Mouse (Mus musculus): Measurements from ENCODE around the gene Cd86. TPM values are rescaled to one million over a fixed set of nuclear protein-coding genes. Genes with fewer than 3 reads are reported as not detected.

Gene Cd86
- total RNA-seq, 2 experiments from 2014 or later: 1.6 to 1.7 TPM

DNA sequence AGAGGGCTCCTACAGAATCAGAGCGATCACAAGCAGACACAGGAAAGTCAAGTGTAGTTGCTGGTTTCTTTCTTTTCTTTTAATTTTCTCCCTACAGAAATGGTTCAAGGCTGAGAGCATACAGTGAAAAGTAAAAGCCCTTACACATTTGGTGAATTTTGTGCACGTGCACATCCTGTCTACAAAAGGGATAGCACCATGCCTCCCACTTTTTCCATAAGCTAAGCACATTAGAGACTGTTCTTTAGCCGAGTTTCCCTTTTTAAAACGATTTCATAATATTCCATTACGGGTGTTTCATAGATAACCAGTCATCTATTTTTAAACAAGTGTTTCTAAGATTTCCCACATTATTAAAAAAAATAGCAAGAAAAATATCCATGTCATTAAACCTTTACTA lies 2.4 kb downstream of the Cd86 start:
- intact Hi-C loops (cut with DNase I): no loop called here
- no peak for DNase-seq

DNA sequence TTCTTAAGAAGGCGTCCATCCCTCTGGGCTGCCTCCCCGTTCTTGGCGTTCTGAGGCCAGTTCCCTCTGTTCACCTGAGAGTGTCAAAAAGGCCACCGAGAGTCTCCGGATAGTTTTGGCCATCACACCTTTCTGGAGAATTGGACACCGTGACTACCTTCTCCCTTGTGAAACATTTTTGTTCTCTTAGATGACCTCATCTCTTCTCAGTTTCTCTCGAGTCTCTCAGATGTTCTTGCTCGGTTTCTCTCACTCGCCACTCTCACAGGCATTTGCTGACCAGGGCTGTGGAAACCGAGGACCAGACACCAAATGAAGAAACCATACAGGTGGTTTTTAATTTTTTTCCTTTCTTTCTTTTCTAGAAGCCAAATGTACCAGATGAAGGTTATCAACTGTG lies 4.6 kb downstream of the Cd86 start:
- DNase-seq: no peak
- intact Hi-C loops (cut with DNase I): no loop called here

GRCm38 (mm10) chr16:36655910-36656309 lies 10.0 kb downstream of the Cd86 start:
- DNase-seq: no peak
- intact Hi-C loops (cut with DNase I): no loop called here

DNA sequence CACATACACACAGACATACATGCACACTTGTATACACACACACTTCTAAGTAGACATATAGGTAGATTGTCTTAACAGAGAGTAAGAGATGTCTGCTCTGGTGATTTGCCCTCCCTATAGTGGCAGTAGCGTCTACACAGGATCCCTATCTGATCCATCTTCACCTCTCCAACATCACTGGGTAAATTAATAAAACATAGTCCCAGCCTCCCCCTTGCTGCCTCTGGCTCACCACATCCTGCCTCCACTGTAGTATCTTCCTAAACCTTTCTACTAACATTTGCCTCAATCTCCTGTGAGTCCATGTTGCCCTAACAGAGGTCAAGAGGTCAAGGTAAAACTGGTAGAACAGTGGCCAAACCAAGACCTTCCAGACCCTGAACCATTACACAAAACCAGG lies 10.7 kb downstream of the Cd86 start:
- intact Hi-C loops (cut with DNase I): no loop called here
- no peak for DNase-seq

DNA sequence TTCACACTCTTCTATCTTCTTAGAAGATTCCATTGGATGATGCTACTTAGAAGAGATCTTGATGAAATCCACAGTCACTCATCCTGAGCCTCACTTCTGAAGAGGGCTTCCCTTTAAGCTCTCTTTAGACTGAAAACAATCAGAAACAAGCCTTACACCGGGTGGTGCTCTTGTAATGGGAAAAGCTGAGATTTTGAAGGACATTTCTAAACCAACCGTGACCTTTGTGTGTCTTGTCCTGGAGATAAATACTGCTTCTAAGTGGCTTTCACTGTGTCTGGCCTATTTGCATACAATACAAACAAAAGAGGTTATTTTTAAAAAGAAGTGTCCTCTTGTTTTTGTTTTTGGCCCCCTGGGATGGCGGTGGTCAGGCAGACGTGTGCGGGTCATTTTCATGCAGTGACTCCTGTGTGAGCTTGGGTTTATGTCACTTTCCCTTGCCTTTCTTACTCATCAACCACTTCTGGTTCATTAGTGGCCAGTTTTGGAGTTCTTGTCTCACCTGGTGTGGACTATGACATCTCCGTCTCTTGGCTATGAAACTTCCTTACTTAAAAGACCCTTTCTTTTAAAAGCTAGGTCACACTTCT lies 14.6 kb downstream of the Cd86 start:
- intact Hi-C loops (cut with DNase I): no loop called here
- no peak for DNase-seq

DNA sequence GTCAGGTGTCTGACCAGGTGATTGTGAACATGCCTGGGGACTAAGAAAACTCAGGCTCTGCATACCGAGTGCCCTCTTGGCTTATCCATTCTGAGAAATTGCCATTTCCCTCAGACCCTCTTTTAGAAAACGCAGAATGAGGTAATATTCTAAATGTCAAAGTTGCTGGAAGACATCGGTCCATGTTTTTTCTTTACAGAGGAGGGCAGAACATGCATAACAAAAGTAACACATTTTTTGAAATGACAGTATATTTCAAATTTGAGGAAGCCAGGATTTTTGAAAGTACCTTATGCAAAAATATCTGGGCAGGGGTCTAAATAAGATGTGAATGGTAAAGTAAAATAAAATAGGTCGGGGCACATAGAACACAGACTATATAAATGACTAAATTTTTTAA lies 15.4 kb downstream of the Cd86 start:
- intact Hi-C loops (cut with DNase I): no loop called here
- no peak for DNase-seq

- DNase-seq: no peak
- intact Hi-C loops (cut with DNase I): no loop called here
Observed at GRCm38 (mm10) chr16:36649304-36649703, 16.6 kb downstream of the Cd86 start.

- no peak for DNase-seq
- intact Hi-C loops (cut with DNase I): no loop called here
Observed at GRCm38 (mm10) chr16:36645124-36645523, 20.8 kb downstream of the Cd86 start.

DNA sequence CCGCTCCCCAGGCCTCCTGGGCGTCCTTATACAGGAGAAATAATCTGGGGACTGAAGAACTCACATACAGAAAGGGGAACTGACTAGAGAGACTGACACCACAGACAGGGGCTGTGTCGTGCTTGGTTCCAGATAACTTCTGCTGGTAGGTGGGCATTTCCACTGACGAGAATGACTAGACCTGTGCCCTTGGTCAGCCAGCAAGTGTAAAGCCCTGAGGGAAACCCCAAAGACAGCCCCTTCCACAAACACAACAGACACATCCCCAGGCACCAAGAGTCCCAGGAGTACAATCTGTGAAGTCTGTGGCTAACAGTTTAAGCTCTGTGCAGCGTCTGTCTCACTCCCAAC lies 23.2 kb downstream of the Cd86 start:
- DNase-seq: no peak
- intact Hi-C loops (cut with DNase I): no loop called here

GRCm38 (mm10) chr16:36641830-36642695 lies 23.8 kb downstream of the Cd86 start:
- intact Hi-C loops (cut with DNase I): no loop called here
- no peak for DNase-seq

GRCm38 (mm10) chr16:36640993-36641392 lies 24.9 kb downstream of the Cd86 start:
- intact Hi-C loops (cut with DNase I): no loop called here
- DNase-seq: no peak

DNA sequence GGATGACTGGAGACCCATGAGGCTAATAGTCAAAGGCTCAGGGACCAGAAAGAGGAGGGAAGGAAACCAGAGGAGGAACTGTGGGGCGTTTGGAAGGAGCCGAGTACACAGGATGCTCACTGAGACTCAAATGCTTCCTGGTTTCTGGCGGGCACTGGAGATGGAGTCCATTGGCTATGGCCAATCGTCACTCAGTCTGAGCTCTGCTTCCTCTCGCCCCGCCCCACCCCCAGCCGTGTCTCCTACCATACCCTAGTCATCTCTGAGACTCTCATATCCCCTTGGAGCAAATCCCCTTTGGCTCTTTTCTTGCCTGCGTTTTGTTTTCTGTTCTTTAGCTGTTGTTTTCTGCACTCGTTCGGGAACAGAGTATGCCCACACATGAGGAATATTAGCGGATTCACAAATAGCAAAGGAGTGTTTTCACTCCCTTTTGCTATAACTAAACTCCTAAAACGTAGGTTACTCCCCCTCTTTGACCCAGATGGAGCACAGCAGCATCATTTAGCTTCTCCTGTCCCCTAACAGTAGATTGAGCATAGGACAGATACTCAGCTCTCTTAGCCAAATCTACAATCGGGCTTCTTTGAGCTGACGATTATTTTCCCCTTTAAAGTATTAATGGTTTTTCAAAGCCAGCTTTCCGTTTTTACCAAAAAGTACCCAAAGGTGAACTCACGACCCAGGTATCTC lies 25.9 kb downstream of the Cd86 start:
- DNase-seq: no peak
- intact Hi-C loops (cut with DNase I): no loop called here

DNA sequence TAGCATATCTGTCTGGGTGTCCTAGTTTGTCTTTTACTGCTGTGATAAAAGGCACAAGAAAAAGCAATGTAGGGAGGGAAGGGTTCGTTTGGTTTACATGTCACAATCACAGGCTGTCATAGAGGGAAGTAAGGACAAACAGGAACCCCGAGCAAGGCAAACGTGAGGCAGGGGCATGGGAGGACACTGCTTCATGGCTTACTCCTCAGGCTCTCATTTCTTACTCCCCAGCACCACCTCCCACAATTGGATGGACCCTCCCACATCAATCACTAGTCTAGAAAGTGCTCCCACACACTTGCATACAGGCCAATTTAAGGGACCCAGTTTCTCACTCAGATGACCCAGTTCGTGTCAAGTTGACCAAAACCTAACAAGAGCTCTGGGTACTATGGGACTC lies 29.1 kb downstream of the Cd86 start:
- no peak for DNase-seq
- intact Hi-C loops (cut with DNase I): no loop called here

GRCm38 (mm10) chr16:36634971-36635710 lies 30.7 kb downstream of the Cd86 start:
- no peak for DNase-seq
- intact Hi-C loops (cut with DNase I): no loop called here

- DNase-seq: no peak
- intact Hi-C loops (cut with DNase I): no loop called here
Observed at GRCm38 (mm10) chr16:36634421-36634820, 31.5 kb downstream of the Cd86 start.

DNA sequence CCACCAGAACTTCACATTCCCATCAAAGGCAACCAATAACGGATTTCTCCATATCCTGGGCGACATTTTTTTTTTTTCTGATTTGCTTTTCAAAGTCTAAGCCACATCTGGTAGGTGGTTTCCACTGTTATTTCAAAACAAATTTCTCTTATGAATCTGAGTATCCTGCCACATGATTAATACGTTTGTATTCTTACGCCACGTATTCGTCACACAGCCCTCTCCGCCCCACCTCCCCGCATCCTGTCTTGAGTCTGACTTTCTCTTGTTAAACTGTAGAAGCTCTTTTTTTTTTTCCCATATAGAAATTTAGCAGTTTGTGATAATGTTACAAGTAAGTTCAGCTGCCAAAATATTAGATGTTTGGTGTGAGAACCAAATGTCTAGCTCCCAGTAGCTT lies 33.7 kb downstream of the Cd86 start:
- intact Hi-C loops (cut with DNase I): no loop called here
- no peak for DNase-seq

GRCm38 (mm10) chr16:36631607-36632006 lies 34.3 kb downstream of the Cd86 start:
- DNase-seq: no peak
- intact Hi-C loops (cut with DNase I): no loop called here

- no peak for DNase-seq
- intact Hi-C loops (cut with DNase I): no loop called here
Observed at GRCm38 (mm10) chr16:36627740-36628139, 38.1 kb downstream of the Cd86 start.

- no peak for DNase-seq
- intact Hi-C loops (cut with DNase I): no loop called here
Observed at GRCm38 (mm10) chr16:36626567-36627197, 39.2 kb downstream of the Cd86 start.

GRCm38 (mm10) chr16:36625909-36626308 lies 40.0 kb downstream of the Cd86 start:
- intact Hi-C loops (cut with DNase I): no loop called here
- no peak for DNase-seq

DNA sequence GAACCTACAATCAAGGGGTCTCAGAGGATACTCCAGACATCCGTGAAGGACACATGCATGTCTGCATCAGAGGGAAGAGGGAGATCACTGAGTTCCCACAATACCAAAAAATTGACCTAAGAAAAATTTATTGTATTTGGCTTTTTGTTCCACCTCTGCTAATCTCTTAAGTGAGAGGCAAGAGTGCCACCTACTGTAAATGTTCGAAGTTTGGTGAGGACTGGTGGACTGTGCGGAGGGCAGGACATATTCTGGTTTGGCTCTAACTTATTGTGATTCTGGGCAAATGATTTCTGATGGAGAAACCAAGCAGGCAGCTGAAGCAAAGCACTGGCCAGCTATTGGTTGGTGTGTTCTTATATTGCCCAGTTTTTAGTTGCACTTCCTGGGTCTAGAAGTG lies 43.6 kb downstream of the Cd86 start:
- peak in 1 of 2 experiments; percentile 9 for DNase-seq
- intact Hi-C loops (cut with DNase I): loop anchor here (2.0 kb wide), 1 partner anchor 150 kb away; no protein-coding TSS in a partner anchor
